Mouse (Mus musculus) brain, embryonic 14.5 days (tissue): ENCODE data around the gene Sema3b.

Source experiments
- CTCF ChIP-seq: fragments of 200-500 bp; IDR thresholded peaks from 2 replicates; pipeline ENCODE4 v1.5.1; 2012; ENCODE audit warnings: inconsistent platforms, mild to moderate bottlenecking, moderate library complexity, borderline replicate concordance; ENCODE audit not compliant: insufficient read depth, insufficient read length; ENCODE audit errors: extremely low read depth
- POLR2A ChIP-seq: fragments of 200-500 bp; IDR thresholded peaks from 2 replicates; pipeline ENCODE4 v1.6.1; 2012; ENCODE audit warnings: mild to moderate bottlenecking, inconsistent platforms, borderline replicate concordance; ENCODE audit not compliant: poor library complexity, insufficient read depth, insufficient read length, severe bottlenecking; ENCODE audit errors: extremely low read depth

- TF ChIP-seq POLR2A (no peak), CTCF (no peak)
These were observed 37.9 kb upstream of the Sema3b start for GRCm38 (mm10) chr9:107646975-107647374.
